Mouse (Mus musculus) C2C12 (cell line): ENCODE data around the gene Tnxb.

Experiments used
- CEBPB ChIP-seq: IDR thresholded peaks from one replicate; pipeline ENCODE4 v1.6.1; 2011; ENCODE audit warnings: low read depth, mild to moderate bottlenecking, control low read depth, moderate library complexity
- CTCF ChIP-seq: IDR thresholded peaks from one replicate; pipeline ENCODE4 v1.5.1; 2011; ENCODE audit not compliant: control insufficient read depth, insufficient read depth, insufficient read length
- FOSL1 ChIP-seq: IDR thresholded peaks from one replicate; pipeline ENCODE4 v1.8.0; 2011; ENCODE audit warnings: mild to moderate bottlenecking, low read length; ENCODE audit not compliant: poor library complexity, insufficient read depth, severe bottlenecking
- MAX ChIP-seq: IDR thresholded peaks from one replicate; pipeline ENCODE4 v1.6.1; 2011; ENCODE audit warnings: mild to moderate bottlenecking, control low read depth
- MYOD1 ChIP-seq: IDR thresholded peaks from one replicate; pipeline ENCODE4 v1.6.1; 2011; ENCODE audit warnings: low read depth; ENCODE audit not compliant: control insufficient read depth, insufficient read length
- USF1 ChIP-seq: IDR thresholded peaks from one replicate; pipeline ENCODE4 v1.6.1; 2011; ENCODE audit warnings: low read depth, mild to moderate bottlenecking, control low read depth, moderate library complexity

GRCm38 (mm10) chr17:34645831-34646511 is 24.4 kb upstream of the Tnxb start:
- TF ChIP-seq CTCF (no peak), MYOD1 (no peak), FOSL1 (no peak), CEBPB (no peak), USF1 (no peak), MAX (no peak)
